Mouse (Mus musculus) liver, embryonic 12.5 days (tissue): ENCODE measurements at regions not wholly inside any gene's neighbourhood (a gene's known extent, or its start where the extent isn't known, plus 50 kb on each side); places are given as distances from the start of the nearest gene placed in this dataset.
A peak's percentile ranks its signal among the peaks of the same experiment; 100 is the strongest.

Source experiments
- ATAC-seq: fragments of 200-750 bp; cut with Nextera tagmentation; 2 replicates; pipeline ENCODE4 v1.8.0; 2017; ENCODE audit warnings: moderate number of reproducible peaks, mild to moderate bottlenecking, moderate library complexity
- H3K27ac ChIP-seq: fragments of 300-500 bp; sonication (generic); 2 replicates; pipeline ENCODE4 v1.5.1; 2016; ENCODE audit warnings: mild to moderate bottlenecking
- H3K27me3 ChIP-seq: fragments of 300-500 bp; sonication (generic); replicated peaks from 2 replicates; pipeline ENCODE4 v1.6.1; 2016; ENCODE audit warnings: mild to moderate bottlenecking, moderate library complexity
- H3K36me3 ChIP-seq: fragments of 300-500 bp; sonication (generic); 2 replicates; pipeline ENCODE4 v1.6.1; 2016; ENCODE audit warnings: mild to moderate bottlenecking, moderate library complexity
- H3K4me1 ChIP-seq: fragments of 300-500 bp; sonication (generic); 2 replicates; pipeline ENCODE4 v1.6.1; 2016
- H3K4me2 ChIP-seq: fragments of 300-500 bp; sonication (generic); 2 replicates; pipeline ENCODE4 v1.6.1; 2016; ENCODE audit warnings: mild to moderate bottlenecking, moderate library complexity
- H3K4me3 ChIP-seq: fragments of 300-500 bp; sonication (generic); 2 replicates; pipeline ENCODE4 v1.5.1; 2016; ENCODE audit warnings: mild to moderate bottlenecking, moderate library complexity
- H3K9ac ChIP-seq: fragments of 300-500 bp; sonication (generic); 2 replicates; pipeline ENCODE4 v1.6.1; 2016; ENCODE audit warnings: mild to moderate bottlenecking, moderate library complexity
- H3K9me3 ChIP-seq: fragments of 300-500 bp; sonication (generic); replicated peaks from 2 replicates; pipeline ENCODE4 v1.6.1; 2016; ENCODE audit warnings: mild to moderate bottlenecking, moderate library complexity
- WGBS: fragments of 180-500 bp; shearing (Covaris S2); methylation state at CpG from one replicate; pipeline ENCODE4 v1.1.7; 2016; ENCODE audit not compliant: insufficient replicate concordance; 5-methylcytosine and 5-hydroxymethylcytosine counted together

DNA sequence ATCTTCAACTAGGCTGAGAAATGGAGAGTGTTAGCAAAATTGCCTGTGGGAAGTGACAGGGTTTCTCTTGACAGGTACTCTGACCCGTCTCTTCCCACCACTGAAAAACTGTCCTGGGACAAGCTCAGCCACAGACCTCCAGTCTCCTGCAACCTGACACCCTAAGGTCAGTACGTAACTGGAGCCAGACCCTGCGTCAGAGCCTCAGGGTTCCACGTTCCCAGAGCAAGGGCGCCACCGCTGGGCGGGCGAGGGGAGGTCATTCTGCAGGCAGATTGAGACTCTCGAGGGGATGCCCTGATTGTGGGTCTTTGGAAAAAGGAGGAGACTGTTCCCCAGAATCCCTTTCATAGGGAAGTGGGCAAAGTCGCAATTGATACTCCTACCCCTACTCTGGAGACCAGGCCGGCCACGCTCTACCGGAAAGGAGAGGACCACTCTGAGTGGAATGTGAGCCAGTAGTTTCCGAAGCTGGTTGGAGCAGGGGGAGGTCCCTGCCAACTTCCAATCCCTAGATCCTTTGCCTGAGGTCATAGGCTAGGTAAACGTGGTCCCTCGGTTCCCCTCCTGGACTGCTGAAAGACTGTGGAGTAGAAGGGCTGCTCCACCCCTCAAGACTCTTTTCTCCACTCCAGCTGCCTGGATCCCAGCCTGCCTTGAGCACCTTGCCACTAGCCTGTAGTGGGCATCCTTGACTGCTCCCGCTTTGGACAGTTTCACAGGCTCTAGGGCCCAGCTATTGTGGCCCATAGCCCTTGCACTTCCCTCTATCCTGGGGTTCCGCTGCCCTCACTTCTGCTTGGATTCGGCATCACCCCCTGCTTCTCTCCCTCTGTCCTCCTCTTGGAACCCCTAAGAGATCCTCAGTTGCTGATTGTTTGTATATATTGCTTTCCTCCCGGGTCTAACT lies 61.0 kb upstream of the Lpcat1 start:
- Histone ChIP-seq H3K4me2 (0 out of 2 replicates have a peak overlapping the region, but pooled peaks have one; percentile 6), H3K4me3 (no peak overlapping the region), H3K27ac (no peak overlapping the region), H3K36me3 (no peaks in the 10 kb centered on the region), H3K4me1 (no peaks in the 10 kb centered on the region), H3K9me3 (no peaks in the 10 kb centered on the region), H3K9ac (no peak overlapping the region), H3K27me3 (peaks cover 58% of the 10 kb centered on the region)
- 14% methylated on average over 20 of the region's 20 CpGs for WGBS
- ATAC-seq = no peak

DNA sequence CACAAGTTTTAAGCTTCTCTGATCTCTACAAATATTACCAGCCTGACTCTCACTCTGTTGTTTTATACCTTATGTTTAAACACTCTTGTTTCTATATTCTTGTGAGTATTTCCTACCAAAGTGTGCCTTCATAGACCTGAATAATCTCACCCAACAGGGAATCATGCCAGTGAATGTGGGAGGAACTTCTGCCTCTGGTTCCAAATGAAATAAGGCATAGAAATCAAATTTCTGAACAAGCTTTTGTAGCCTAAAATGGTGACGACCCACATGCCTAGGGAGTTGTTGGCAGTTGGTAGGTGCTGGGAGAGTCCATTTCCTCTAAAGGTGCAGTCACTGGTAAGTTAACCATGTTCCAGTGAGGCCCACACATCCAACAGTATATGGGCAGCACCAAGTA lies 66.1 kb upstream of the Lpcat1 start:
- Histone ChIP-seq H3K4me2 (no peak overlapping the region), H3K36me3 (no peaks in the 10 kb centered on the region), H3K9ac (no peak overlapping the region), H3K9me3 (no peaks in the 10 kb centered on the region), H3K4me3 (no peak overlapping the region), H3K4me1 (no peaks in the 10 kb centered on the region), H3K27me3 (peaks cover 44% of the 10 kb centered on the region), H3K27ac (no peak overlapping the region)
- ATAC-seq = no peak
- WGBS = 57% methylated on average over 1 of the region's 1 CpGs

DNA sequence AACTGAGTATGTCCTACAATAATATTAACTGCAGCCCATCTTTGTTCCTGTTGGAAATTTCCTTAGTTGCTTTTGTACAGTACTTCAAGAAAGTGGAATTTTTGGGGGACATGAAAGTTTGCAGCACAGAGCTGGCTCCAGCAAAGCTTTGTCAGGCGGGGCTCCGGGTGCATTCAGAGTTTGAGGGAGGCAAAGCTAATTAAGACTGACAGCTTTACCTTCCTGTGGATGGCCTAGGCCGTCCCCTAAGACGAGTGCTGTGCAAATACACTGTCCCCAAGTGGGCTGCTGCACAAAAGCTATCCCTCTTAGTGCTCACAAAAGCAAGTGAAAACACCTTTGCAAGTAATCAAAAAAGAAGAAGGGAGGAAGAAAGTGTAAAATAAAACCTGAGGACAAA lies 68.7 kb upstream of the Ndufs6 start:
- Histone ChIP-seq H3K4me3 (no peak overlapping the region), H3K27ac (no peak overlapping the region), H3K4me1 (no peaks in the 10 kb centered on the region), H3K27me3 (0 out of 2 replicates have a peak, but pooled peaks cover 12% of the 10 kb centered on the region), H3K9ac (no peak overlapping the region), H3K9me3 (no peaks in the 10 kb centered on the region), H3K36me3 (no peaks in the 10 kb centered on the region), H3K4me2 (no peak overlapping the region)
- ATAC-seq = no peak
- WGBS = 33% methylated on average over 4 of the region's 4 CpGs

DNA sequence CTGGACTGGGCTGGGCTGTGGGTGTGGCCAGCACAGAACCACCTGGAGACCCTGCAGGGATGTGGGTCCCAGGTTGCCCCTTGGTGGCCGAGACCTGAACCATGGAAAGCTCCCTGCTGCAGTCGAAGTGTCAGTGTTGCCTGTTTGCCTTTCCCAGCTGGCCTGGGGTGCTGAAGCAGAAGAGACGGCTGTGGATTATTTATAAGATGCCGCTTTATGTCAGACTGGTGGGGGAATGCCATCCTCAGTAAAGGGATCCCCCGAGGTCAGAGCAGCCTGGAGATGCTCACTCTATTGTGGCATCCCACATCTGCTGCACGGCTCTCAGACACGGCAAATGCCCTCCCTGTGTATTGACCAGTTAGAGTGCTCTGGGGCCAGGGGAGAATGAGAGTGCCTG lies 67.5 kb upstream of the Ndufs6 start:
- no peak overlapping the region for H3K4me2 ChIP-seq
- no peak overlapping the region for H3K4me3 ChIP-seq
- H3K9me3 ChIP-seq = no peaks in the 10 kb centered on the region
- H3K36me3 ChIP-seq = no peaks in the 10 kb centered on the region
- 62% methylated on average over 7 of the region's 7 CpGs for WGBS
- no peaks in the 10 kb centered on the region for H3K4me1 ChIP-seq
- 0 out of 2 replicates have a peak, but pooled peaks cover 10% of the 10 kb centered on the region for H3K27me3 ChIP-seq
- ATAC-seq = no peak
- H3K9ac ChIP-seq = no peak overlapping the region
- no peak overlapping the region for H3K27ac ChIP-seq

DNA sequence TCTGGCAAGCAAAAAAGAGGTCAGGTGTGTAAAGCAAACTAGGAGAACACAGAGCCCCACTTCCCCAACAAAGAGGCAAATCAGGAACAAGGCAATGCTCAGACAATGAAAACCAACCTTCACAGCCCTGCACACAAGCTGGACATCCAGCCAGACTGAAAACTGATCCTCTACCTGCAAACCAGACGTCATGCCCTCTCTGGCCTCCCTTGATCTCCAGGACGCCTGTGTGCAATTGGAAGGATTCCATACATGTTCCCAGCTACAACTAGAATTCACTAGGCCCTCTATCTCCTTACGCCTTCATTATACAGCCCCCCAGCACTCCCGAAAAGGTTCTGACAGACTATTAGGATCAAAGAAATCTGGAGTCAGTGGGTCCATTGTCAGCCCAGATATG lies 60.7 kb upstream of the Ndufs6 start:
- no peak overlapping the region for H3K4me2 ChIP-seq

DNA sequence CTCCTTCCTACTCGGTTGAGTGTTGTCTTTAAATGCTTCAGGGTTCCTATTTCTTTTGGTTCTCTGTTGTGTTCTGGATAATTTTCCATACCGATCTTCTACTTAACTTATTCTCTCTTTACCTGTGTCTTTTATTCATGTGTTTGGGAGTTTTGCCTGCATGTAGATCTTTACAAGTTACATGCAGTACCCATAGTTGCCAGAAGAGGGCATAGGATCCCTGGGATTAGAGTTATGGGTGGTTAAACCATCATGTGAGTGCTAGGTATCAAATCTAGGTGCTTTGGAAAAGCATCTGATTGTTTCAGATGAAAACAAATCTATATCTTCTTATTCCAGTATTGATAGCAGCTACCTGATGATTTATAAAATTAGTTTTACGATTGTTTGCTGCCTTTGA lies 55.2 kb upstream of the Ndufs6 start:
- Histone ChIP-seq H3K27ac (no peak overlapping the region), H3K9ac (no peak overlapping the region), H3K27me3 (no peaks in the 10 kb centered on the region; the same call in 1 of the 2 replicates), H3K4me2 (no peak overlapping the region), H3K4me3 (no peak overlapping the region), H3K4me1 (no peaks in the 10 kb centered on the region), H3K9me3 (no peaks in the 10 kb centered on the region), H3K36me3 (no peaks in the 10 kb centered on the region)
- no peak for ATAC-seq
- 33% methylated on average over 3 of the region's 3 CpGs for WGBS

More for the DNA sequence above, 60.7 kb upstream of the Ndufs6 start:
- Histone ChIP-seq H3K36me3 (no peaks in the 10 kb centered on the region), H3K4me3 (no peak overlapping the region), H3K4me1 (no peaks in the 10 kb centered on the region), H3K9me3 (no peaks in the 10 kb centered on the region), H3K27me3 (no peaks in the 10 kb centered on the region; the same call in 1 of the 2 replicates), H3K27ac (no peak overlapping the region), H3K9ac (no peak overlapping the region)
- ATAC-seq = no peak
- WGBS = 66% methylated on average over 4 of the region's 4 CpGs
